Mouse (Mus musculus) retina, postnatal 1 day (tissue): ENCODE results near the gene Arhgap1.
A peak's percentile ranks its signal among the peaks of the same experiment; 100 is the strongest.
"Not testable (repeated sequence)": the region's sequence is repeated elsewhere in the genome, so short reads cannot be mapped to it uniquely, and the experiment has no call there.

ENCODE experiments used
- DNase-seq: peaks from one replicate; pipeline ENCODE4 v3.0.0-alpha.2; 2012

The Arhgap1 gene

DNA sequence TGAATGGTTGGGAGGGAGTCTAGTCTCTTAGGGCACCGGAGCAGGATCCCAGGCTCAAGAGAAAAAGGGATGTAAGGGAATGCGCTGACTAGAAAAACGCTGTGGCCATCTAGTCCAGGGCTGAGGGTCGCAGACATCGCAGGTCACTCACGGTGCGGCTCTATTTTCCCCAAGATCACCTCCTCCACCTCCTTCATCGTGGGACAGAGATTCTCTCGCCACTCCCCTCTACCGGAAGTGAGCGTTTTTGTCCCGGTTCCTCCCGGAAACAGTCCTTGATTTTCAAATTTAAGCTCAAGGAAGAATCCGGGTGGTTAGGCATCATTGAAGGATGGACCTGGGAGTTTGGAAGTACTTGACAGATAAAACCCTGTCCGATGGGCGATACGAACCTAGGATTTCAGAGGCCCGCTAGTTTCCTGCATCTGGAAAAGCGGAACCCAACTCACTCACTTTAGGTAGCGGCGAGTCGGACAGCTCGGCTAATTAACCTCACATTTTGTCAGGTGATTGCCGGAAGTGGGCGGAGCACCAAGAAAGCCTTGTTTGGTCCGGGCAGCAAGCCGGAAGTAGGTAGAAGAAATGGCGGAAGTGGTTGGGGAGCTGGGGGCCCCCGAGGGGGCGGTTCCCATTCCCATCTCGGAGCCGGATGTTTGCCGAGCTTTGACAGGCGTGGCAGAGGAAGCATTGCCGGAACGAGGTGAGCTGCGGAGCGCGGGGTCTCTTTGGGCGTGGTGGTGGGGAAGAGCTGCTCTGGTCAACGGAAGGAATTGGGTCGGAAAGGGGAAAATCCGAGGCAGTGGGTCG, at the start of gene Arhgap1, which contains the start of gene Zfp408:
Gene Arhgap1, plus strand, starts transcription at position 308 of the 807 bp plus-strand sequence.
Gene Zfp408, minus strand, starts transcription at position 239 of the 807 bp plus-strand sequence.
- peak; percentile 99 for DNase-seq

DNA sequence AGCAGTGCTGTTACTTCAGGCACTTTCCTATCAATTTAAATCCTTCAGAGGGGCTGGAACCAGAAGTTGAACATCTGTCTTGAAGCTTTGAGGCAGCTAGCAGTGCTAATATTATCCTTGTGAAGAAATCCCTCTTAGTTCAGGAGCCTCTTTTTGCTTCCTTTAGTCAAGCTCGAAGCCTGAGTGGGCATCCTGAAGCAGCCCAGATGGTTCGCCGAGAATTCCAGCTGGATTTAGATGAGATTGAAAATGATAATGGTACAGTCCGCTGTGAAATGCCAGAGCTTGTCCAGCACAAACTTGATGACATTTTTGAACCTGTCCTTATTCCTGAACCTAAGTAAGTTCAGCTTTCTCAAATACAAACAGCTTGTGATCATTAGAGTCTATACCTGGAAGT, 49.2 kb upstream of the Arhgap1 start:
- DNase-seq = no peak

DNA sequence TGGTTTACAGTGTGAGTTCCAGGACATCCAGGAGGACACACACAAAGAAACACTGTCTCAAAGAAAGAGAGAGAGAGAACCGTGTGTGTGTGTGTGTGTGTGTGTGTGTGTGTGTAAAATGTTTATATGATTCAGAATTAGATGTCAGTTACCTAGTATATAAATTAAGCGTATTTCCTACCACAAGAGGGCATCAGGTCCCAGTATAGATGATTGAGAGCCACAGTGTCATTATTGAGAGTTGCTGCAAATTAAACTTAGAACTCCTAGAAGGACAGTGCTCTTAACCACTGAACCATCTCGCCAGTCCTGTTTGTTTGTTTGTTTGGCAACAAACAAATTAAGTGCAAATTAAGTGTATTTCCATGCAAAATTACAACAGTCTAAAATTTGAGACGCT, 47.3 kb upstream of the Arhgap1 start:
- no peak for DNase-seq

DNA sequence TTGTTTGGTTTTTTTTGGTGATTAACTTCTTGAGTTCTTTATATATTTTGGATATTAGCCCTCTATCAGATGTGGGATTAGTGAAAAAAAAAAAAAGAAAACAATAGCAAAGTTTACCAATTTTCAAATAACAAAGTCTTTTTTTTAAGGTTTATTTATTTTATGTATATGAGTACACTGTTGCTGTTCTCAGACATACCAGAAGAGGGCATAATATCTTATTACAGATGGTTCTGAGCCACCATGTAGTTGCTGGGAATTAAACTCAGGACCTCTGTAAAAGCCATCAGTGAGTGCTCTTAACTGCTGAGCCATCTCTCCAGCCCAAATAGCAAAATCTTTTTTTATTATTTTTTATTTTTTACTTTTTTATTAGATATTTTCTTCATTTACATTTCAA, 40.3 kb upstream of the Arhgap1 start:
- not testable (repeated sequence) for DNase-seq

DNA sequence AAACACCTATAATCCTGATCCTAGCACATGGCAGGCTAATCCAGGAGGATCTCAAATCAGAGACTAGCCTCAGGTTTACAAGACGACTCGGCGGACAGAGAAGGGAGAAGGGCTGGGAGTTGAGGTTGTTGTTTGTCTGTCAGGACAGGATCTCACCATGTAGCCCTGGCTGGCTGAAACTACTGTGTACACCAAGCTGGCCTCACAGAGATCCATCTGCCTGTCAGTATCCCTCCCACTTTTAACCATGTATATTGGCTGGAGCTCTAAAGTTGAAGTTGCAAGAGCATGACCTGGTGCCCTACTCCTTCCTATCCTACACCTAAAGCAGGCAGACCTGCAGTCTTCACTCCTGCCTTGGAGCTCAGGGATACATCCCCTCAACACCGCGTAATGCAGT, 27.3 kb upstream of the Arhgap1 start:
- no peak for DNase-seq

DNA sequence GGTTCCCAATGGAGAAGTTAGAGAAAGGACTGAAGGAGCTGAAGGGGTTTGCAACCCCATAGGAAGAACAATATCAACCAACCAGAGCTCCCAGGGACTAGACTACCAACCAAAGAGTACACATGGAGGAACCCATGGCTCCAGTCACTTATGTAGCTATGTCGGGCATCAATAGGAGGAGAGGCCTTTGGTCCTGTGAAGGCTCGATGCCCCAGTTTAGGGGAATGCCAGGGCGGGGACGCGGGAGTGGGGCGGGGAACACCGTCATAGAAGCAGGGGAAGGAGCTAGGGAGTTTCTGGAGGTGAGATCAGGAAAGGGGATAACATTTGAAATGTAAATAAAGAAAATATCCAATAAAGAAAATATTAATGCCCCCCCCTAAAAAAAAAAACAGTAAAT, 26.3 kb upstream of the Arhgap1 start:
- not testable (repeated sequence) for DNase-seq

DNA sequence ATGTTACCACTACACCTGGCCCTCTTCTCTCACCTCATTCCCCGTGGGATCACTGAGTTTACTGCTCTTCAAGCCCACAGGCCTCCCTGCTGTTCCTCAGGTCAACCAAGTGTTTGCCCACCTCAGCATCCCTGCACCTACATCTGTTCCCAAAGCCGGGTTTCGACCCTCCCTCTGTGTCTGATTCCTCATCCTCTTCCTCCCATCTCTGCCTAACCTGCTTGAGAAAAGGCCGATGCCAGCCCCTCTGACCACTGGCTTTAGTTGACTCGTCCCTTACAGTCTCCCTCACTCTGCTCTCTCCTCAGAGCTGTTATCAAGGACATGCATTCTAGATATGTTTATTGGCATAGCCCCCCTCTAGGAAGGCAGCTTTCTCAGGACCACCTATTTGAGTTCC, 22.2 kb upstream of the Arhgap1 start:
- no peak for DNase-seq

DNA sequence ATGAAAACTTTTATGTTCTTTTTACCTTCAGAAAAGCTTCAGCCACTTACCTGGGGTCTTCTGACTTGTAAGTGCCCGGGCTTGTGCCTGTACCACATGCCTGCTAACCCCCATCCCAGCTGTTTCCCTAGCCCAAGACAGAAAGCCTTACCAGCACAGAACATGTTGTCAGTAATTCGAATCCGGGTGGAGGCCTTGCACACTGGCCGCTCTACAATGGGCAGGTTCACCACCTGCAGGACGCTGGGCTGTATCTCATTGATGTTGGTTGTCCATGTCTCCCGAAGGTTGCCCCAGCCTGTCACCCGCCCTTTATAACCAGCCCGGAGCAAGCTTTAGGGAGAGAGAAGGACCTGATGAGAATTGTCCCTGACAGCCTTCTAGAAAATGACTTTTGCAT, 21.5 kb upstream of the Arhgap1 start:
- no peak for DNase-seq

DNA sequence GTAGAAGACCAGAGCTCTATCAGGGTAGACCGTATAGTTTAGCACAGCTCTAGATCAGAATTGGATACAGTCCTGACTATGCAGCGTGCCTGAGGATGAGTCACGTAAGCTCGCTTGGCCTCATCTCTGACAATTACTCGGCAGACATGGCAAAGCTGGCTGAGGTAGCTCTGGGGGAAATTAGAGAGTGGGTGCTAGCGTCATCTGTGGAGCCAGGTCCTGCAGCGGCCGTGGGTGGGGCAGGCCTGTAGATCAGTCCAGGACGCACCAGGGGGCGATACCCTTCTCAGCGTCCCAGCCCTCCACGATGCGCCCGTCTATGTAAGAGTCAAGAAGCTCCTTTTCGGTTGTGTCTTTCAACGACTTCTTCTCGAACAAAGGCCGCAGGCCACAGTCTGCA, 20.0 kb upstream of the Arhgap1 start:
- no peak for DNase-seq

DNA sequence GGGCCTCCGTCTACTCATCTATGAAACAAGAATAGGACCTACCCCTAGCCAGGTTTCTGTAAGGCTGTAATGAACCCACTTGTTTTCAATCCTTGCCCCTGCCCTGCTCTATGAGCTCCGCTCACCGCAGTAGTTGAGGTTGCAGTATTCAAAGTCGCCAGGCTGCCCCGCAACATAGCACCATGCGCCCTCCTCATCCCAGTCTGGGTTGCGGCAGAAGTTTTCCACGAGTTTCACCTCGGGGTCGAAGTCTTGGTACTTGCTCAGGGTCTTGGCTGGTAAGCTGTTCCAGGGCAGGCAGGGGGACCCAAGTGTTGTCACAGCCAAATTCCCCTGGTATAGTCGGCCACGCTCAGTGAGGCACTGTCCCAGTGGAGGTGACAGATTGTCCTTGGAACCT, 19.3 kb upstream of the Arhgap1 start:
- no peak for DNase-seq

DNA sequence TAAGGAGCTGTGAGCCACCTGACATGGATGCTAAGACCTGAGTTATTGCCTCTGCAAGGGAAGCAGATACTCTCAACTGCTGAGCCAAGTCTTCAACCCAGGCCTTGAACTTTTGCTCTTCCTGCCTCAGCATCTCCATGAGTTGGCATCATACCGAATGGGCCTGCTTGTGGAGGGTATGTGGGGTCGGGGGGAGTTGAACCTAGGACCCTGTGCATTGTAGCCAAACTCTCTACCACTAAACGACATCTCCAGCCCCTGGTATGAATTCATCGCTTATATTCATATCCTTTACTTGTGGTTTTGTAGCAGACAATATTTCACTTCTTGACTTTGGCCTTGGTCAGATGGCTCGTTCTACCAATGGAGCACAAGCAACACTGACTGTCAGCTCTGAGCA, 17.8 kb upstream of the Arhgap1 start:
- DNase-seq = no peak

DNA sequence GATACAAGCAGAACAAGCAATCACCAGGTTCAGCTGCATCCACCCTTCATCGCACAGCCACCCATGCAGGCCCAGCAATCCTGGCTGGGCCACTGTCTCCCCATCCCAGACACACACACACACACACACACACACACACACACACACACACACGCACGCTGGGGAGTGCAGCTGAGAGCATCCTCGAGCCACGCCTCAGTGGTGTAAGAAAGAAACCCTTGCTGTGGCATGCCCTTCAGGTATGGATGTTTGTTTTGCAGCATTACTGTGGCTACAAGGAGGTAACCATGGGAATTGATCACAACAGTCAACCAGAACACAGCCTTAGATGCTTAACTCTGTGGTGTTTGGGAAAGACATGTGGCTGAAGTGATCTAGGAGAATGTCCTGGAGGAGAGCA, 17.3 kb upstream of the Arhgap1 start:
- no peak for DNase-seq

DNA sequence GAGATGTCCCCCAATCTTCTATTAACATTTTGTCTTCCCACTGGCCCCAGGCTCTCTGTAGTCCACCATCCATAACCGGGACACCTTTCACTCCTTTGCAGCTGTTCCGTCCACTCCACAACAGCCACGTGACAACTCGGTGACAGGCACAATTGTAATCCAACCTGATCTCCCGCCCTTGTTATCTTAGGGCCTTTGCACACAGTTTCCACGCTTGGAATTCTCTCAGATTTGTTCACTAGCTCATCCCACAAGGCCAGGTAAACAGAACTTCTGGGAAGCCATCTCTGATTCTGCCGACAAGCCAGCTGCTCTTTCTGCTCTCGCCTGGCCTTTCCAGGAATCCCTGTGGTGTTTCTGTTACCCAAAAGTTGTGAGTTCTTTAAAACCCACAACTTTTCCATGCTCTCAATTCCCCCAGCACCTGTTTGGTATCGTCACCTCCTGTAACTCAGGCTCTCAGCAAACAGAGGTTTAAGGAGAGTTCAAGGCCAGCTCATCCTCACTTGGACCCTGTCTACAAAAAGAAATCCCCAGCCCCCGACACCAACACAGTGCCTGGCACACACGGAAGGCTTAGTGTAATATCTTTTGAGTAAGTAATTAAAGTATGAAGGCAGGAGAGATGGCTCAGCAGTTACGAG, 16.2 kb upstream of the Arhgap1 start:
- DNase-seq = no peak

DNA sequence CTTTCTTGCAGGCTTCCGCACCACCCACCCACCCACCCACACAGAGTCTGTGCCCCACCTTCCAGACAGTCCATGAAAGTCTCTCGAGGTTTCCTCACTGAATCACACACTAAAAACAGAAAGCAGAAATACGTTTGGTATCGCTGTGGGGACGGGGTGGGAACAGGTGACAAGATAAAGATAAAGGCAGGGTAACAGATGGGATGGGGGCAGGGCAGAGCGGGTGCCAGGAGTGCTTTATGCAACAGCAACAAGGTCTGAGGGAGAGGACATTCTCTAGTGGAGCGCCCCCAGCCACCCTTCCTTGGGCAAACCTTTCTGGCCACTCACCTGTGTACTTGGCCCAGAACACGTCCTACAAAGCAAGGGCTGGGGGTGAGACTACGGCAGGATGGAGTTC, 14.8 kb upstream of the Arhgap1 start:
- DNase-seq = no peak

DNA sequence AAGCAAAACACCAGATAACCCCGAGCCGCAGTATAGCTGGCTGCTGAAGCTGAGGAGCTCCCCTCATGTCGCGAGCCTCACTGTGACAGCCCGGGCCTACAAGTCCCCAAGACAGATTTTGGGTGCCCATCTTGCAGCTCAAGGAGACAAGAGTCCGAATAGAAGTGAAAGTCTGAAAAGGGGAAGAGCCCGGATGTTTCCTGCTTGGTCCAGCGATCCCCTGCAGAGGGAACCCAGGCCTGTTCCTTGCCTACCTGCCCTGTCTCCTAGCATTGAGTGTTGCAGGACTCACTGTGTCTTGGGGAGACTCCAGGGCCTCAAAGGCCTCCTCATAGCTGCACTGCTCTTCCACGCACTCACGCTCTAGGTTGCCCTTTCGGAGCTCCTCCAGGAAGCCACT, 14.2 kb upstream of the Arhgap1 start:
- DNase-seq = no peak

DNA sequence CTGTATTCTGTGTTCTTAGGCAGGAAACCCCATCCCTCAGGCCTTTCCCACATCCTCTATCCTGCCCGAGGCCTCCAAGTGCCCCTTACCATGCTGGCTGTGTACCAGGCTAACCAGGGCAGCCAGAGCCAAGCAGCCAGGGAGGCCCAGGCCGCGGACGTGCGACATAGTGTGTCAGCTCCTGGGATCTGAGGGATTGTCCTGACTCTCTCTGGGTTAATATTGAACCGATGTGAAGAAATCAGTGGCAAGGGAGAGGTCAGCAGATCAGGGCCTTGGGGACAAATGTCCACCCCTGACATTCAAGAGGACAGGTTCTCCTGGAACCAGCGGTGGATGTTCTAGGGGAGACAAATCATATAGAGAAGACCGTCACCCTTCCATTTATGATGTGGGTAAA, 13.4 kb upstream of the Arhgap1 start, which contains the start of gene F2:
Gene F2, minus strand, starts transcription at position 186 of the 400 bp plus-strand sequence.
- no peak for DNase-seq

DNA sequence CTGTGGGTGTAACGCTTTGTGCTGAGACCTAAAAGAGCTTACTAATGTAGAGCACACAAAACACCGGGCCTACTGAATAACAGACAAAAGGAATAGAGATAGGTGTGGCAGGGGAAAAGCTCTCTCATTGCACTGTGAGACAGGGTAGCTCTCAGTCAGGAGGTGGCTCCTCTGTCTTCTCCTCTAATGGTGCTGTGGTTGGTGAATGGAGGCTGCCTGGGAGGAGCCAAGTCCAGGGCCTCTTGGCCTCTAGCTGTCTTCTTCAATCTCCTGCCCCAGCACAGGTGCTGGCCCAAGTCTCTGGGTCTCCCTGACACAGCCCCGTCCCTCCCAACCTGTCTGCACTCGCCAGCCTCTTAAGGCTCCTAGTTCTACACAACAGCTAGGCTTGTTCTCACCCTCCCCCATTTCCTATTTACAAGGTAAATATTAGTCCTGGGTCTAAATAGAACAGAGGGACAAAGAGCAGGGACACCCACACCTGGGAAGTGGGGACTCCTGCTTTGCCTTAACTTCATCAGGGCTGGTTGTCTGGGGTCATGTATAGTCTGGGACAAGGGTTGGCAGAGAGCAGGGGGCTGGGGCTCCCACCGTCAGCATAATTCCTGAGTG, 12.8 kb upstream of the Arhgap1 start:
- DNase-seq = no peak

DNA sequence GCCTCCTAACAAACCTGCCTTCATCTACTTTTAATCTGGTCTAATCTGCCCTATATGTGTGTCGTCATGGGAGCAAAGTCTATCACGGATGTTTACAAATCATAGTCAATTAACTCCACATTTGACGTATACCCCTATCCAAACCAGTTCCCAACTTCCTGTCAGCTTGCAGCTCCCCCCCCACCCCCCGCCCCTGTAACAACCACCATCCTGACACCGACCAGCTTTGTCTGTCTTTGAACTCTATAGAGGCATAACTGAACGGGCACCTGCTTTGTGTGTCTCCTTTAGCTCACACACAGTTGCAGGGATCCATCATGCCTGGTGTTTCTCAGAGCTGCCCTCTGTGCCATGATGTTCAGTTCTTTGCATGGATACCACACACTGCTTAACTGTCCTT, 10.7 kb upstream of the Arhgap1 start:
- DNase-seq = no peak

DNA sequence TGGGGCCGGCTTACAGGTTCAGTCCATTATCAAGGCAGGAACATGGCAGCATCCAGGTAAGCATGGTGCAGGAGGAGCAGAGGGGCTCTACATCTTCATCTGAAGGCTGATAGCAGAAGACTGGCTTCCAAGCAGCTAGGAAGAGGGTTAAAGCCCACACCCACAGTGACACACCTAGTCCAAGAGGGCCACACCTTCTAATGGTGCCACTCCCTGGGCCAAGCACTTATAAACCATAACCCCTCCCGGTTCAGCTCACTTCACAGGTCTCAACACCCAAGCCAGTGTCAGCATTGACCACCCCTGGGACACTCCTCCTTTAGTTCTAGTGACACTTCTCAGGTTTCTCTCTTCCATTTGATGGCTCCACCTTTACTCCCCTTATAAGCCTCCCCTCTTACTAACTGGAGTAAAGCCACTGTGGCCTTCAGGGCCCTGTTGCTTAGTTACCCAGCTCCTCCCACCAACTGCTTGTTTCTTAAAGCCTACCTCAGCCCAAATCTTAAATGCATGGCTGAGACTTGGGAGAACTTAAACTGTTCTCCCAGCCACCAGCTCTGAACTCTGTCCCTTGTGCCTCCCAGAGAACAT, 6.7 kb upstream of the Arhgap1 start:
- no peak for DNase-seq

DNA sequence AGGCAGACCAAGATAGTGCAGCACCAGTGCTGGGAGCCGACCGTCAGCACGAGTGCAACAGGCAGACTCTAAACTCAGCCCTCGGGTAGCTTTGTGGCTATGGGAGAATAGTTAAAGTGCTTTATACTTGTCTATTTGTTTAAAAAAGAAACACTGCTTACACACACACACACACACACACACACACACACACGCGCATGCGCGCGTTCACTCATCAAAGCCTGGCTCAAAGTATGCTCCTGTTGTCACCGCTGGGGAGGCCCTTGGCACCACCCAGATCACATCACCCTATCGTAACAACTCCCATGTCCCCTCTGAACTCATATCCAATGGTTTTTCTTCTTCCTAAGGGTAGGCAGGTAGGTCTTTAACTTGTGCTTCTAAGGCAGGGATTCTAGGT, 5.6 kb upstream of the Arhgap1 start:
- DNase-seq = no peak

DNA sequence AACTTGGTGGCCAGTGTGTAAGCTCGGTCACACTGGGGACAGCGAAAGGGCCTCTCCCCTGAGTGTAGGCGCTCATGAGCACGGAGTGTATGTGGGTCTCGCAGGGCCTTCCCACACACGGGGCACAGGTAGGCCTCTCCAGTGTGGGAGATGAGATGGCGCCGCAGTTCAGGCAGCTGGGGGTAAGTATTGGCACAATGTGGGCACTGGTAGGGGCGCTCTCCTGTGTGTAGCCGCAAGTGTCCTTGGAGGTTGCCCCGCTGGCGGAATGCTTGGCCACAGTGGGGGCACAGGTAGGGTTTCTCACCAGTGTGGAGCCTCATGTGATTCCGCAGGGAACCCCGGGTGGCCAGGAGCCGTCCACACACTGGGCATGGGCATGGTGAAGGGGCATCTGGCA, 4.3 kb upstream of the Arhgap1 start:
- no peak for DNase-seq

DNA sequence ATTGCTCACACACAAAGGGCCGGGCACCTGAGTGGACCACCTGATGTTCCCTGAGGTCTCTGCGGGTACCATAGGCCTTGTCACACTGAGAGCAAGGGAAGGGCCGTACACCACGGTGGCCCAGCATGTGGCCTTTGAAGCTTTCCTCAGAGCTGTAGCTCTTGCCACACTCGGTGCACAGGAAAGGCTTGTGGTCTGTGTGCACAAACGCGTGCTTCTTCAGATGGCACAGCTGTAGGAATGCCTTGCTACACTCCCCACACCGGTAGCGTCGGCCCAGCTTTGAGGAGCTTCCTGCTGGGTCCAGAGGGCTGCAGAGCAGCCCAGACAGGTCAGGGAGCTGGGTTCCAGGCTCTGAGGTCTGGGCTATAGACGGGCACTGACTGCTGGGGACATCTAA, 3.8 kb upstream of the Arhgap1 start:
- DNase-seq = no peak

DNA sequence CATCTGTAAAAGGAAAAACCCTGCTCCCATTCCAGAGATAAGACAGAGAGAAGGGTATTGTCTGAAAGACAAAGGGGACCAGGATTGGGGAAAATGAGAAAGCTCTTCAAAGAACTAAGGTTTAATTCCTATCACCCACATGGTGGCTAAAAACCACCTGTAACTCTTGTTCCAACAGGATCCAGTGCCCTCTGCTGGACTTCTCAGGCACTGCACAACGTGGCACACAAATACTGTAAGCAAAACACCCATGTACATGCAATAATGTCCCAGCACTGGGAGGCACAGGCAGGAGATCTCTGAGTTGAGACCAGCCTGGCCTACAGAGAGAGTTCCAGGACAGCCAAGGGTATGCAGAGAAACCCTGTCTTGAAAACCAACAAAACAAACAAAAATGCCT, 2.9 kb upstream of the Arhgap1 start:
- DNase-seq = peak; percentile 73

DNA sequence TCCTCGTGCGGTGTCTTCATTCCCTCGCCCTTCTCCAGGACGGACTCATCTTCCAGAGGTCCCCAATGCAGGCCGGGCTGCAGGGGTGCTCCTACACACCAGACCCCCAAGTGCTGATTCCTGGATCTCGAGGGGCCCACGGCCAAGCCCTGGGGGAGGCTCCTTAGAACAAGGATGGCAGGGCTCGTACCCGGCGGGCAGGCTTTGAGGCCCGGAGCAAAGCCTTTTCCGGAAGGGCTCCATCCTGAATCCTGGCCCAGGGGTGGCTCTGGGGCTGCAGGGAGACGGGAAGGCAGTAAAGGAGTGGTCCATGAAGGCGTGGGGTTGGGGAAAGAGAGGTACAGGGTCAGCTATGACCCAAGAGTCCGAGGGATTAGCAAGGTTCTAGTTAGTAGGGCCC, 508 bp upstream of the Arhgap1 start:
- no peak for DNase-seq
